Mouse (Mus musculus) ES-E14 (cell line): ENCODE results near the gene Anxa1. TPM values are rescaled to one million over a fixed set of nuclear protein-coding genes. Genes with fewer than 3 reads are reported as not detected.

ENCODE experiments used
- DNase-seq: peaks from one replicate; pipeline ENCODE4 v3.0.0-alpha.2; 2013; ENCODE audit warnings: low read depth, low spot score
- H3K27ac ChIP-seq: 2 replicates; pipeline ENCODE4 v1.5.1; 2012; ENCODE audit warnings: low read depth, mild to moderate bottlenecking, low read length, moderate library complexity, mixed read lengths; ENCODE audit not compliant: poor library complexity, insufficient read depth, severe bottlenecking
- H3K36me3 ChIP-seq: 2 replicates; pipeline ENCODE4 v1.6.1; 2012; ENCODE audit warnings: mild to moderate bottlenecking, low read length, moderate library complexity, mixed read lengths; ENCODE audit not compliant: control insufficient read depth, poor library complexity, insufficient read depth, severe bottlenecking
- H3K4me1 ChIP-seq, 2 experiments: fragments of 150-350 bp in 1 of 2; sonication (generic) in 1 of 2; 2 replicates each; pipeline ENCODE4 v1.6.1; 2012; ENCODE audit warnings: low read length in 2 of 2, mild to moderate bottlenecking in 1 of 2, mixed read lengths in 1 of 2; ENCODE audit not compliant: control insufficient read depth in 2 of 2, insufficient read depth in 2 of 2, poor library complexity in 1 of 2
- H3K4me3 ChIP-seq, 2 experiments: fragments of 150-350 bp in 1 of 2; sonication (generic) in 1 of 2; 2 replicates each; pipeline ENCODE4 v1.5.1; 2012; ENCODE audit warnings: low read length in 2 of 2, low read depth in 1 of 2, mild to moderate bottlenecking in 1 of 2, mixed read lengths in 1 of 2; ENCODE audit not compliant: insufficient read depth in 1 of 2, poor library complexity in 1 of 2, severe bottlenecking in 1 of 2
- H3K9ac ChIP-seq: 2 replicates; pipeline ENCODE4 v1.6.1; 2012; ENCODE audit warnings: low read depth, mild to moderate bottlenecking, low read length, mixed read lengths; ENCODE audit not compliant: poor library complexity, insufficient read depth, severe bottlenecking
- H3K9me3 ChIP-seq: fragments of 150-350 bp; sonication (generic); 2 replicates; pipeline ENCODE4 v1.6.1; 2012; ENCODE audit warnings: low read depth, mild to moderate bottlenecking, low read length; ENCODE audit not compliant: control insufficient read depth, insufficient read depth
- CHD2 ChIP-seq: IDR thresholded peaks from 2 replicates; pipeline ENCODE4 v1.6.1; 2014; ENCODE audit warnings: mild to moderate bottlenecking, low read depth, low read length, inconsistent platforms
- HCFC1 ChIP-seq: IDR thresholded peaks from 2 replicates; pipeline ENCODE4 v1.6.1; 2012; ENCODE audit warnings: low read length, inconsistent platforms, borderline replicate concordance; ENCODE audit not compliant: insufficient read depth
- MAFK ChIP-seq: IDR thresholded peaks from 2 replicates; pipeline ENCODE4 v1.6.1; 2014; ENCODE audit warnings: mild to moderate bottlenecking, low read depth, low read length, inconsistent platforms; ENCODE audit not compliant: insufficient read depth
- ZC3H11A ChIP-seq: IDR thresholded peaks from 2 replicates; pipeline ENCODE4 v1.6.1; 2012; ENCODE audit warnings: low read depth, mild to moderate bottlenecking, inconsistent platforms, low read length, borderline replicate concordance
- ZNF384 ChIP-seq: IDR thresholded peaks from 2 replicates; pipeline ENCODE4 v1.6.1; 2012; ENCODE audit warnings: low read depth, low read length, inconsistent platforms
- in situ Hi-C, 2 experiments: fragments of 600-800 bp; cut with MboI; formaldehyde crosslinking; loops; one replicate each; pipeline ENCODE4 v1.15.1; 2025; ENCODE audit warnings: low sequenced_read_pairs in 2 of 2, inconsistent platforms in 1 of 2; ENCODE audit not compliant: unreplicated experiment in 2 of 2
- total RNA-seq: library from RNA; depleted of rRNA; stranded (reverse); fragments of 300-350 nt; gene quantifications from 2 replicates; pipeline ENCODE4 v1.2.3, GENCODE M21; 2012; rRNA removed

Anxa1 gene
- total RNA-seq, 1 experiment = 117 TPM

DNA sequence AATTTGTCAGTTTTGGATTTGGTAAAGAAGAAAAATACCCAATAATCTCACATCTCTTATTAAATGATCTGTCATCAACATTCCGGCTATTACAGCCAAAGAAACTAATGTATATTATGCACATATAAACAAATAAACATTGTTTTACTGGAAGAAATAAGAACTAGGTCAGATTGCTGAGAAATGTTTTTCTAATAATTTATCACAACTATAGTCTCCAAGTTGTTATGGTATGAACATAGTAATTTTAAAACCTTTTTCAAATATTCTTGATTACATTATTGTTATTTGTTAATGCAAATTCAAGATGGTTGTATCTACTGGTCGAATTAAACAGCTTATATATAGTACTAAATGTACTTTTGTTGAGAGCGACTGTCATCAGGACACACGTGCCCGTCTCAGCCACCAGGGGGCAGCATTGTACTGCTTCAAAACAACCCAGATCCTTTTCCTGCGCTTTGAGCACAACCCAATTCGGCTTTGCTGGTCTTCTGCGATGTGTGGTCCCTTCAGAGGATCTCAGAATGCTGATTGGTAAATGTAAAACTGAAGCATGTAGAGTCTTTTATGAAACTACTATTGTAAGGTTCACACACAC lies 45.3 kb downstream of the Anxa1 start:
- H3K4me1 ChIP-seq = no peaks in the 10 kb centered on the region
- peak; percentile 68 for DNase-seq
- H3K4me3 ChIP-seq = no peak overlapping the region
- no peak overlapping the region for H3K27ac ChIP-seq
- H3K9me3 ChIP-seq = no peaks in the 10 kb centered on the region
- H3K9ac ChIP-seq = no peak overlapping the region
- no peaks in the 10 kb centered on the region for H3K36me3 ChIP-seq
- in situ Hi-C loops = no loop called here
- TF ChIP-seq HCFC1 = no peak
- TF ChIP-seq CHD2 = no peak
- TF ChIP-seq MAFK = no peak
- no peak for TF ChIP-seq ZNF384
- TF ChIP-seq ZC3H11A = no peak

DNA sequence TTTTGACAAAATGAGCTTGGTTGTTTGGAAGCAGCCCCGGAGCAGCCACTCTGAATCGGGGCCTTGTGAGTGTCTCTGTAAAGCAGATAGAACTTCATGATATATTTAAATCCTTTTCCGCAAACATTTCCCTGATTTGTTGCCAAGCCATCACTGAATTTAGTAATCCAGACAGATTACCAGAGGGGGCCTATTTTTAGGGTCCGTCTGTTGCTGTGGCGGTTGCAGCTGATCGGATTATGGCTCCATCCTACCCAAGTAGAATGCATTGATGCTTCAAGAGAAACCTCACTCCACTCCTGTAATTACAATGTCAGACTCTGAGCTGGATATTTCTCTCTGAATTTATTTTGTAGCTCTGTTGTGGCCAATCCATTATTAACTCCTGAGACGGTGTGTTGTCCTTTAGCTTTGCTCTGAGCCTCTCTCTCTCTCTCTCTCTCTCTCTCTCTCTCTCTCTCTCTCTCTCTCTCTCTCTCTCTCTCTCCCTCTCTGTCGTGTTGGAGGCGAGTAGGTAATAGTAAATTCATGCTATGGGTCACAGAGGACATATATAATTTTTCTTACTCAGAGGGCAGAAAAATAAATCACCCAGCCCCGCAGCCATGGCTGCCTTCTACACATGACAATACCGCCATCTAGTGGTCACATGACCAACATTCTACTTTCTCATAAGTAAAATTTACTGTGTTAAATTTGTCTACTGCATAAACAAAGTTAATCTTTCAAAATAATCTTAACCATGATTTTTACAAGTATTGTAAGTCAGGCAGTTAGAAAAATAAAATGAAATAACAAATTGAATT lies 46.0 kb downstream of the Anxa1 start:
- no peak overlapping the region for H3K4me3 ChIP-seq
- in situ Hi-C loops = no loop called here
- TF ChIP-seq ZNF384 (no peak), MAFK (no peak), HCFC1 (no peak), ZC3H11A (no peak), CHD2 (no peak)
- peak; percentile 37 for DNase-seq
- no peaks in the 10 kb centered on the region for H3K36me3 ChIP-seq
- no peak overlapping the region for H3K27ac ChIP-seq
- no peak overlapping the region for H3K9ac ChIP-seq
- no peaks in the 10 kb centered on the region for H3K4me1 ChIP-seq
- no peaks in the 10 kb centered on the region for H3K9me3 ChIP-seq

DNA sequence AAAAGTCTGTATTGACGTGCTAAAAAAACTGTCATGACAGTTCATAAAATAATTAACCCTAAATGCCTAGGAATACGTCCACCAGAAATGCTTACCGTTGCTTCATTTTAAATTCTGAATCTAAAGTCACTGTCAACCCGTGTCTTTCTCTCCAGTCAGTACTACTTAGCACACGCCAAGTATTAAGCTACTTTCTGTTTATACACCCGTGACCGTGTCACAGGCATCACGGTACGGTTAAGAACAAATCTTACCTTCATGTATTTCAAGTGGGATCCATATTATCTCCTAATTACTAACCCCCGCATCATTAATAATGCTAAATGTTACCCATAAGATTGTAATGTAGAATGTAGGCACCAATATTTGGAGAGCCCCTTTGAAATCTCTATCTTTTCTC lies 46.7 kb downstream of the Anxa1 start:
- in situ Hi-C loops = no loop called here
- no peak for DNase-seq
- H3K27ac ChIP-seq = no peak overlapping the region

More for the DNA sequence above, 46.7 kb downstream of the Anxa1 start:
- TF ChIP-seq ZC3H11A = no peak
- no peak for TF ChIP-seq CHD2
- no peak for TF ChIP-seq ZNF384
- no peak for TF ChIP-seq MAFK
- no peak for TF ChIP-seq HCFC1
- Histone ChIP-seq H3K4me1 (no peaks in the 10 kb centered on the region), H3K9me3 (no peaks in the 10 kb centered on the region), H3K9ac (no peak overlapping the region), H3K36me3 (no peaks in the 10 kb centered on the region), H3K4me3 (no peak overlapping the region)

Other genes with a start within 250 kb of the Anxa1 start
- gene Aldh1a1, start 101.8 kb upstream of the Anxa1 start, total RNA-seq = 0.21 and 1.3 TPM in 2 replicates